Mouse (Mus musculus) urinary bladder, adult 18-20 months (tissue): ENCODE data around the gene Sgce.
"Not testable (repeated sequence)": the region's sequence is repeated elsewhere in the genome, so short reads cannot be mapped to it uniquely, and the experiment has no call there.

ENCODE experiments used
- DNase-seq, 2 experiments: peaks; one replicate each; pipeline ENCODE4 v3.0.0; 2022; ENCODE audit warnings: low spot score in 2 of 2, mixed read lengths in 2 of 2

Sgce gene

GRCm38 (mm10) chr6:4722739-4723138 is 24.3 kb downstream of the Sgce start:
- DNase-seq: no peak

GRCm38 (mm10) chr6:4722142-4722541 is 24.9 kb downstream of the Sgce start:
- DNase-seq: no peak

DNA sequence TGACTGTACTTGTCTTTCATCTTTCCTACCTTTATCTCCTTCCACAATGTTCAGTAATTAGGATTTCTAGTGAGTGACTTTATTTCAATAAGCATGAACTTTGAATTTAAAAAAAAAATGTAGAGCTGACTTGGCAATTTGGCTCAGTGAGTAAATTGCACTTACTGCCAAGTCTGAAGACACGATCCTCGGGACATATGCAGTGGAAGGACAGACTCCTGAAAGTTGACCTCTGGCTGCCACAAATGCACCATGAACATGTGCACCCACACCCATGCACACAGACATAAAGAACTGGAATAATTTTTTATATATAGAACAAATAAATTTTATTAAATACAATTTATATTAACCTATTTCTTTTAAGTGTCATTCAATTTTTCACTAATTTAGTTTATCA is 29.7 kb downstream of the Sgce start:
- no peak for DNase-seq

- no peak for DNase-seq
These were observed 30.8 kb downstream of the Sgce start for GRCm38 (mm10) chr6:4716171-4716570.

GRCm38 (mm10) chr6:4708971-4709370 is 38.0 kb downstream of the Sgce start:
- DNase-seq: no peak

DNA sequence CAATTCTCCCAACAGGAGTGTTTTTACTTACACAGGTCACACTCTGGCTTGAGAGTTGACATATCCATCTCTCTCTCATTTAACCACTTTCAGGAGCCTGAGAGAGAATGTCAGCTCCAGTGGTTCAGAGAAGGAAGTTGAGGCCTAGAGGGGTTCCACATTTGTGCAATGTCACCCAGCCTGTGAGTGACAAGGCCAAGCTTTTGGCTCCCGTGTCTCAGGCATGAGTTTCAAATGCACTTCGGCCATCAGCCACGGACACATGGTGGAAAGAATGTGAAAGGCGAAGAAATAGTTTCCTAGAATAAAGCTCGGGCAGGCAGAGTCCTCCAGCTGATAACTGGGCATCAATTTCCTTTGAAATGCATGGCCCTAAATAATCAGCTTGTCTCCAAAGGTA is 40.6 kb downstream of the Sgce start:
- no peak for DNase-seq

- no peak for DNase-seq
These were observed 43.1 kb downstream of the Sgce start for GRCm38 (mm10) chr6:4703908-4704307.

- no peak for DNase-seq
These were observed 45.4 kb downstream of the Sgce start for GRCm38 (mm10) chr6:4701641-4702040.

- no peak for DNase-seq
These were observed 51.2 kb downstream of the Sgce start for GRCm38 (mm10) chr6:4695778-4696177.

DNA sequence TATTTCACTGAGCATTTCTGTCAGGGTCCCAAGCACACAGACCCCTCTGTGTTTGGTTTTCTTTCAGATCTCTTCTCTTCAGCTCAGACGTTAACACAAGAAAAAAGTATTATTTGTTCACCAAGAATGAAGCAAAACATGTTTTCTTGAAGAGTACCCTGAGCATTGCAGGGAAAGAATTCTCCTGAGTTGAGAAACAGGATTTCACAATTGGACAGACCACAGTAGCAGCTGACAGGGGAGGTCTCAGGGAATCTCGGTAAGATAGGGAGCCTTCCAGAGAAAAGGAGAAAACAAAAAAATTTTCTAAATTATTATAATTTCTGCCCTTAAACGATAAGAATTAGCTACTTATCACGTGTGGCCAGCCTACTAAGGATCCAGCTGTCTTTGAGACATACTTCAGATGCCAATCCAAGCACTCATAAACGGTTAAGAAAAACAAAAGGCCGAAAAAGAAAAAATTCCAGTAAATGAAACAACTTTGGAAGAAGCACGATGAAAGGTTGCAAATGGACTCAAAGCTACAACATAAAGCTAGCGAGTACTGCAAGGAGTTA is 52.3 kb downstream of the Sgce start:
- no peak for DNase-seq

DNA sequence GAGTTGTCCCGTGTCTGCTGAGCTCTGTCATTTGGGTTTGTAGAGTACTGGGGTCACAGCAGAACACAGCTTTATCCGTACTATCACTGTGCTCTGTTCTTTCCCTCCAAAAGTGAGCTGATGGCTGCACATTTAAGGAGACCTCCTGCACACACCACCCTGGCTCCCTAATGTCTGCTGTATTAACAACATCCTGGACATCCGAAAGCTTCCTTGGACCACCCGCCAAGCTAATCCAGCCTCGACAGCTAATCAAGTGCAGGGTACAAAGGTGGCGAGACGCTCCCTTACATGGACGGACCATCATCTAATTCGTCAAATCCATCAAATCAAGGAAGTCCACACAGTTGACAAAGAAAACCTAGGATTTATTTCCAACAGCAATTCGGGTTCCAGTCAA is 53.5 kb downstream of the Sgce start:
- no peak for DNase-seq

DNA sequence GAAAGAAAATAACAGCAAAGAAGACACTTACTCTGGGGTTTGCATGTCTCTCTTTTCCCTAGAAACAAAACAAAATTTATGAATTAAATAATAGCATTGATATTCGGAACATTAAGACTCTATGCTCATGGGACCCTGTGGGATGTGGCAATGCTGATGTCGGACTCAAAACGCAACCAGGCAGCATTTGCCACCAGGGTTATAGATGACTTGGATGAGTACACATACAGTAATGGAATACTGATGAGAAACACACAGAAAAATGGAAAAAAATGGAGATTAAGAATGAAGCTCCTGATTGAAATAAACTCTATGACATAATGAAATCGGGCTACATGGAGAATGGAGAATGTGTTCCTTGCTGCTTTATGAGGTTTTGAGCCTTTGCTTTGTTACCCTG is 56.6 kb downstream of the Sgce start:
- no peak for DNase-seq

DNA sequence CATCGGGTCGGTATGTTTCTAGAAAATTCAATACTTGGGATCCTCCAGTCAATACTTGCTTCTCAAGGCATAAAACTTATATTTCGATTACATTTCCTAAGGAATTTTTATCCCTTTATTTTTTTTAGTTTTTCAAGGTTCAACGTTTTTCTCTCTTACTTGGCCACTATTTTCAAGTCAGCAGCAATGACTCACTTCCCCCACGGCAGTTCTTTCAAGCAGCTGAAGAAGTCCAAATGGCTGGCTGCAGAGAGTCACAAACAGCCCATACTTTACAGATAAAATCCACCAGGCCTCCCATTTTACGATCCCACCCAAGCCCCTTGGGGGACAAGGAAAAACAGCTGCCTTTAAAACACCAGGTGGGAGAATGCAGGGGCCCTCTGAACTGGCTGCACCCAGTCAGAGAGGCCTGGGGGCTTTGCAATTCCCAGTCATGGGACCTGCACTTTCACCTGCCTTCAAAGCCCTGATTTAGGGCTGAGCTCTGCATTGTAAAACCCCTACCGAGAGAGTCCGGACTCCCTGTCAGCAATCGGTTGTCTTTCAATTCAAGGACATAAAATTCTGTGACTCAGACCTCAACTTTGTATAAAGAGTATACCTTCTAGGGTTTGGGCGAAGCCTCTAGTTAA is 62.2 kb downstream of the Sgce start:
- no peak for DNase-seq

DNA sequence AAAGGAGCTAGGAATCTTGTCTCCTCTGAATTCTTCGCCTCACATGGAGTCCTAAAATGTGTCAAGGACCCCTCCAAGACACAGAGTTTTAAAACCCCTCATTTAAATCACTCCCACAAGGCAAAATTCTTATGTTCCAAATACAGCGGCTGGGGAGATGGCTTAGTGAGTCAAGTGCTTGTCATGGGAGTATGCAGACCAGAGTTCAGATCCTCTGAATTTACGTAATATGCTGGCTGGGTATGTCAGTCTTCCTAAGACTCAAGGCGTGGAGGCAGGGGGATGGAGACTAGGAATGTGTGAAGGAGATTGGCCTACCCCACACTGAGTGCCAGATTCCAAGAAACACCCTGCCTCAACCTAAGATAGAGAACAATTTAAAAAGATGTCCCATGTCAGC is 66.4 kb downstream of the Sgce start:
- DNase-seq: no peak

DNA sequence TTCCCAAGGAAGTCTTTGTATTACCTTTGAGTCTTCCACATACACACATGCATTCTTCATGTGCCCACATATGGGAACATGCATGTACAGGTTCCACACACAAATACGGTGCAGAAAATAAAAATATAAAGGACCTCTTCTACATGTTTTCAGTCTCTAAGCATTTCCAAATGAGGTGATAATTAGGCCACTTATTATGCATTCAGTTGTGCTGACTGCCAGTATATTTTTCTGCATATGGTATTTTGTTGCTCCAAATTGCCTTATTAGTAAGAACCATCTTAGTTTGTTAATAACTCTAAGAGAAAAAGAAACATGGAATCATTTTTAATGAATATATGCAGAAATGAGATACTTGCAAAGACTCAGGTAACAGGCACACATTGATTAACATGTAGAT is 67.0 kb downstream of the Sgce start:
- DNase-seq: no peak

GRCm38 (mm10) chr6:4677356-4677761 is 69.6 kb downstream of the Sgce start:
- no peak for DNase-seq

DNA sequence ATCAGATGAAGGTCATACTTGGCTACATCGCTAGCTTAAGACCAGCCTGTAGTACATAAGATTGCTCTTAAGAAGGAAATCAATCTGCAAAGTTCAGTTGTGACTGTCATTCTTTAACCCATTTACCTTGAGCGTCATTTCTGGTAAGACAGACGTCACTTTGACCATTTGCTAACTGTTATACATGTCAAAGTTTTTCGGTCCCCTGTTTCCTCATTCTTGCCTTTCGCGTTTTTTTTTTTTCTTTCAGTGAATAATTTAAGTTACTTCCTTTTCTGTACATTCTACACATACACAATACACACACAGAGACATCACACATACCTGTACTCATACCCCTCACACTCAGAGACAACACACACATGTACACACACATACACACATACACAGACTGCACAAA is 81.9 kb downstream of the Sgce start:
- no peak for DNase-seq

DNA sequence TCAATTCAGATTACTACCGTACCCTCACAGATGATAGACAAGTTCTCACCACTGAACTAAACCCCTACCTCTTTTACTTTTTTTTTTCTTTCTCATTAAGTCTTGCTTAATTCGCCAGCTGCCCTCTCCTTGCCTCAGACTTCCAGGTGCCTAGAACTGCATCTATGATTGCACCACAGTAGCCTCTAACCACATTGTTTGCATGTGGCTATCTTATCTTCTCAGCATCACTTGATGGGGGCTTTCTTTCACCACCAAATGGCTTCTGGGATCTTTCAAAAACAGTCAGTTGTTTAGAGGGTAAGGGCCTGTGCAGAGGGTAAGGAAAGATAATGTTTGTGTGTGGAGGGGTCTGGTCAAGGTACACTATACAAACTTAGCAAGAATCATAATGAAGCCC is 82.7 kb downstream of the Sgce start:
- DNase-seq: no peak

DNA sequence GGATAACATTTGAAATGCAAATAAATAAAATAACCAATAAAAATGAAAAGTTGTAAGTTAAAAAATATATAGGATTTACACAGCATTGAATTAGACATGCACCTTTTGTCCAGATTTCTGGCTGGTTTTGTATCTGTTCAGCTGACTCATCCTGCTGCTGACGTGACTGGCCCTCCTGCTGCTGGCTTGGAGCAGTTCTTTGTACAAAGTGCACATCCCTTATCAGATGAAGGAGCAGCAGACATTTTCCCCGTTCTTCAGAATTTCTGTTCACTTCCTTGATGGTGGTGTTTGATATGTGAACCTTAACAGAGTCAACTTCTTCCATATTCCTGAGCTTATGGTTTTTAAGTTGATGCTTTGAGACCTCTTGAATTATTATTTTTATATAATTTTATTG is 83.5 kb downstream of the Sgce start:
- peak in 1 of 2 experiments; percentile 20 for DNase-seq

DNA sequence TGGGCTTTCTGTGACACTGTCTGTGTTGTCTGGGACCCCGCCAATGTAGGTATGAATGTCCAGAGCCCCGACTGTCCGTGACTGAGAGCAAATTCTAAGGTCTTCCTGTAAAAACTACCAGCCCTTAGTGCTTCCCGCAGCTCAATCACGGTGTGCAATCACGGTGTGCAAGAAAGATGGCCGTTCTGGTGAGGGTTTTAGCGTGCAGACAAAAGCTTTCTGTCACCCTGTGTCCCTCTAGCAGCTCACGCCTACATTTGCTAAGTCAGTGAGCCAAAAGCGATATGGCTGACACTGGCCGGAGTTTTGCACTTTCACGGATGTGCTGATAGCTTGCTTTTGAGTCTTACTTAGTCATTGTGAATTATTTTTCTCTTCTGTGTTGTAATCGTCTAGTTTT is 88.1 kb downstream of the Sgce start:
- no peak for DNase-seq

DNA sequence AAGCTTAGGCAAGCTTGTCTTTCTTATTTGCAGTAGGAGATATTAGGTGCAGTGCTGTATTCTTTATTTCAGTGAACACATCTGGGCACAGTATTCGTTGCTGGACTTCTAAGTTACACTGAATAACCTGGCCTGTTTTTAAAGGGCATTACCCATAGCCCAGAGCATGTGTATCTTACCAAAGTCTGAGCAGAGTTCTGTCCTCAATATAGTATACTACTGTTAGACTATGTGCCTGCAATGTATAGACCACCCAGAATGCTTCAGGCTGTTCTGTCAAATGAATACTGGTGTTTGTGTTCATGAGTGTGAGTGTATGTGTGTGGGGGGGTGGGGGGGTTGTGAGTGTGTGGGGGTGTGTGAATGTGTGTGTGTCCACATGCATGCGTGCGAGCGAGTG is 91.1 kb downstream of the Sgce start:
- no peak for DNase-seq

GRCm38 (mm10) chr6:4655466-4655865 is 91.5 kb downstream of the Sgce start:
- no peak for DNase-seq

DNA sequence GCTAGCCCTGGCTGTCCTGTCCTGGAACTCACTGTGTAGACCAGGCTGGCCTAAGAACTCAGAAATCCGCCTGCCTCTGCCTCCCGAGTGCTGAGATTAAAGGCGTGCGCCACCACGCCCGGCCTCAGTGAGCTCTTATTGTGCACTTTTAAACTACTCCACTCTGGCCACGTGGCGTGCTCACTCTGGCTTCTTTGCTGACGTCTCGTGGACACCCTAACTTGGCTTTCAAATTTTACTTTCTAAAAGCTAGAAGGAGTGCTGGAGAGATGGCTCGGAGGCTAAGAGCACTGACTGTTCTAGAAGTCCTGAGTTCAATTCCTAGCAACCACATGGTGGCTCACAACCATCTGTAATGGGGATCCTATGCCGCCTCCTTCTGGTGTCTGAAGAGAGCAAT is 93.3 kb downstream of the Sgce start:
- not testable (repeated sequence) for DNase-seq

GRCm38 (mm10) chr6:4652596-4653134 is 94.3 kb downstream of the Sgce start:
- DNase-seq: no peak
